Mouse (Mus musculus): Measurements from ENCODE around the gene Olfr378. TPM values are rescaled to one million over a fixed set of nuclear protein-coding genes. Genes with fewer than 3 reads are reported as not detected.

Gene Olfr378
- not detected for total RNA-seq (2023)

GRCm38 (mm10) chr11:73428377-73428776, at the start of gene Olfr378:
TSS of gene Olfr378 (minus strand) at chr11:73428477.

GRCm38 (mm10) chr11:73457408-73457807, 29.1 kb upstream of the Olfr378 start, which contains the start of gene Olfr380:
TSS of gene Olfr380 (minus strand) at chr11:73457508.

GRCm38 (mm10) chr11:73399514-73399913, 28.8 kb downstream of the Olfr378 start, which contains the start of gene Olfr1:
TSS of gene Olfr1 (minus strand) at chr11:73399614.

Other genes with a start within 250 kb of the Olfr378 start
- 22.3 TPM for gene Ctns, start 229.4 kb downstream of the Olfr378 start, total RNA-seq (2023)
- gene Shpk, start 229.0 kb downstream of the Olfr378 start, total RNA-seq (2023), result 6.1 TPM
- not detected for gene Trpv1, start 194.2 kb downstream of the Olfr378 start, total RNA-seq (2023)
- not detected for gene Trpv3, start 161.1 kb downstream of the Olfr378 start, total RNA-seq (2023)
- 1.2 TPM for gene Aspa, start 98.9 kb downstream of the Olfr378 start, total RNA-seq (2023)
- gene Gm49340, start 98.7 kb downstream of the Olfr378 start, total RNA-seq (2023), result not detected
- not detected for gene Spata22, start 98.7 kb downstream of the Olfr378 start, total RNA-seq (2023)
- not detected for gene Olfr20, start 77.7 kb downstream of the Olfr378 start, total RNA-seq (2023)
- gene Olfr376, start 57.2 kb downstream of the Olfr378 start, total RNA-seq (2023), result not detected
- not detected for gene Olfr1, start 28.9 kb downstream of the Olfr378 start, total RNA-seq (2023)
- gene Olfr380, start 29.0 kb upstream of the Olfr378 start, total RNA-seq (2023), result not detected
- not detected for gene Olfr381, start 63.1 kb upstream of the Olfr378 start, total RNA-seq (2023)
- gene Olfr382, start 88.7 kb upstream of the Olfr378 start, total RNA-seq (2023), result not detected
- gene Olfr385, start 164.5 kb upstream of the Olfr378 start, total RNA-seq (2023), result not detected
- not detected for gene Olfr384, start 170.1 kb upstream of the Olfr378 start, total RNA-seq (2023)